26 mouse cellular contexts compared by ENCODE assay signal in genomic region chr10:113034356-113034755, GRCm38 (mm10).
A peak's percentile ranks its signal among the peaks of the same experiment; 100 is the strongest.
DNase-seq lines count a peak whose midpoint lies in the region; ATAC-seq lines count a peak whose summit lies in the region.
"Had no signal": no experiment of that assay in that cellular context is flagged by ENCODE, and none has a peak within 500 bp of the region (broad histone marks: within the 10 kb centered on the region; RNA-seq: fewer than 3 reads in every experiment).

No protein-coding gene starts in this region.

- WGBS in midbrain, embryonic 10.5 days, result 76% methylated on average over 3 of the region's 3 CpGs

- H3K27ac ChIP-seq in midbrain, embryonic 10.5 days (replicated peaks), result no peak overlapping the region
- H3K27ac ChIP-seq: heart, embryonic 15.5 days; hindbrain, embryonic 10.5 days; hindbrain, embryonic 13.5 days had no signal

- no peaks in the 10 kb centered on the region for H3K27me3 ChIP-seq in midbrain, embryonic 10.5 days (ENCODE audit: low read depth, poor library complexity, severe bottlenecking)
- H3K27me3 ChIP-seq: CH12.LX; heart, embryonic 12.5 days; heart, embryonic 15.5 days; hindbrain, embryonic 13.5 days had no signal

- no peaks in the 10 kb centered on the region for H3K36me3 ChIP-seq in midbrain, embryonic 10.5 days
- H3K36me3 ChIP-seq: G1E; heart, embryonic 12.5 days; heart, embryonic 15.5 days; hindbrain, embryonic 10.5 days; hindbrain, embryonic 13.5 days had no signal

- DNase-seq in frontal cortex, postnatal 14 days (ENCODE audit: low spot score in 2 of 2), result no peak
- DNase-seq in left cerebral cortex, adult 9 months (ENCODE audit: low spot score in 2 of 2), result peak; percentile 2 to 22
- DNase-seq in left cerebral cortex, postnatal 10 days (ENCODE audit: extremely low spot score in 1 of 2, low spot score in 2 of 2), result no peak
- peak; percentile 56 for DNase-seq in Muller cell, postnatal 12 days (ENCODE audit: inconsistent ontology term)
- peak; percentile 13 for DNase-seq in retina, embryonic 14.5 days (ENCODE audit: low spot score)
- DNase-seq in layer of hippocampus, adult 8-10 months (ENCODE audit: low spot score in 2 of 2), result no peak
- no peak for DNase-seq in midbrain, embryonic 10.5 days (ENCODE audit: low spot score)
- DNase-seq: adrenal gland, adult 2 months; adrenal gland, postnatal 14 days; cerebellum, adult 18-20 months; cerebellum, adult 9-10 months; cerebellum, postnatal 14 days; forebrain, postnatal 0 days; gastrocnemius, postnatal 25 days; heart, adult 18-20 months; heart, postnatal 10 days; heart, postnatal 36 days had no signal

- peak; percentile 50; the same call in 1 of the 2 replicates for ATAC-seq in frontal cortex, adult (ENCODE audit: low TSS enrichment)
- ATAC-seq: forebrain, embryonic 14.5 days; forebrain, postnatal 0 days; hindbrain, embryonic 16.5 days had no signal

- no peaks in the 10 kb centered on the region for H3K4me1 ChIP-seq in midbrain, embryonic 10.5 days
- H3K4me1 ChIP-seq: heart, embryonic 12.5 days; heart, embryonic 15.5 days; hindbrain, embryonic 10.5 days; hindbrain, embryonic 13.5 days had no signal

- H3K9me3 ChIP-seq in midbrain, embryonic 10.5 days (replicated peaks), result no peaks in the 10 kb centered on the region
- H3K9me3 ChIP-seq: G1E; heart, embryonic 12.5 days; heart, embryonic 15.5 days; hindbrain, embryonic 10.5 days; hindbrain, embryonic 13.5 days had no signal

- no peak overlapping the region for H3K4me3 ChIP-seq in midbrain, embryonic 10.5 days
- H3K4me3 ChIP-seq: heart, embryonic 12.5 days; heart, embryonic 15.5 days; hindbrain, embryonic 10.5 days; hindbrain, embryonic 13.5 days had no signal

- intact Hi-C loops in left cerebral cortex, postnatal 10 days (cut with DNase I), result no loop called here

Comparison
In these comparisons a context has a peak if more than half of its experiments do, and no peak if none do; other contexts are left out.
1. DNase-seq: peak in left cerebral cortex, adult 9 months (2 of 2), Muller cell, postnatal 12 days (single experiment) and retina, embryonic 14.5 days (single experiment); none in frontal cortex, postnatal 14 days (0 of 2), left cerebral cortex, postnatal 10 days (0 of 2), layer of hippocampus, adult 8-10 months (0 of 2) and midbrain, embryonic 10.5 days (single experiment).